Mouse (Mus musculus): ENCODE measurements around the gene Mia.

- TF ChIP-seq CTCF (IDR thresholded peaks at IDR 0.05; ENCODE audit: low read depth, low read length) (no peak), POLR2A (IDR thresholded peaks at IDR 0.05; ENCODE audit: borderline replicate concordance, low read depth, low read length) (no peak)
Observed at GRCm38 (mm10) chr7:27218586-27218985, 37.6 kb upstream of the Mia start.
